Mouse (Mus musculus): ENCODE data around the gene Olfm4. TPM values are rescaled to one million over a fixed set of nuclear protein-coding genes. Genes with fewer than 3 reads are reported as not detected.

Gene Olfm4
- polyA plus RNA-seq, 1 experiment from 2014 or later: 94.5 TPM

DNA sequence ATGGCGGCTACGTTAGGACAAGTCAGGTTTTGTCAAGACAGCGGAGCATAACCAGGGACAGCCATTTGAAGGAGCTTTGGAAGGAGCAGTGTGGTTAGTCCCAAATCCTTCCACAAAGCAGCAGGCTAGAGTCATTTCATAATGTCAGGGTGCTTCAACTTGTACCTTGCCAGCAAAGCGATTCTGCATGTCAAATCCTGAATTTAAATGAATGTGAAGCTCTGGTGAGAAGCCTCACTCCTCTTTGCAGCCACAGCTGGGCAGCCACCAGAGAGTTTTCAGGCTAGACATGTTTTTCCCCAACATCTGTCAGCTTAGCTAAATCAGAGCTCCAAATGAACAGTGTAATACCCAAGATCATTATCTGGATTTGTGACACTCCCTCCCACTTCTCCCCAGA lies 22.7 kb upstream of the Olfm4 start:
- Histone ChIP-seq H3K27ac (replicated peaks) (no peak overlapping the region), H3K9me3 (ENCODE audit: control insufficient read depth, low read length) (no peaks in the 10 kb centered on the region), H3K36me3 (ENCODE audit: control insufficient read depth, insufficient read depth, low read length) (no peaks in the 10 kb centered on the region), H3K4me2 (replicated peaks; ENCODE audit: low read depth) (no peak overlapping the region), H3K9ac (ENCODE audit: low read length) (no peak overlapping the region), H3K4me1 (replicated peaks; ENCODE audit: control insufficient read depth, insufficient read depth) (no peaks in the 10 kb centered on the region), H3K4me3 (ENCODE audit: low read depth, low read length) (no peak overlapping the region), H3K27me3 (ENCODE audit: control insufficient read depth, insufficient read depth, low read length) (no peaks in the 10 kb centered on the region)
- no peak for DNase-seq (ENCODE audit: low spot score)
- TF ChIP-seq CTCF (IDR thresholded peaks at IDR 0.05; ENCODE audit: low read depth) (no peak), EP300 (optimal IDR thresholded peaks at IDR 0.05) (no peak)
- WGBS: 41% methylated on average over 4 of the region's 4 CpGs
- no peak for ATAC-seq (ENCODE audit: low FRiP score, low TSS enrichment)

- Histone ChIP-seq H3K4me3 (ENCODE audit: low read depth, low read length) (no peak overlapping the region), H3K9me3 (ENCODE audit: control insufficient read depth, low read length) (no peaks in the 10 kb centered on the region), H3K9ac (ENCODE audit: low read length) (no peak overlapping the region), H3K36me3 (ENCODE audit: control insufficient read depth, insufficient read depth, low read length) (no peaks in the 10 kb centered on the region), H3K27me3 (ENCODE audit: control insufficient read depth, insufficient read depth, low read length) (no peaks in the 10 kb centered on the region), H3K4me2 (replicated peaks; ENCODE audit: low read depth) (no peak overlapping the region), H3K4me1 (replicated peaks; ENCODE audit: control insufficient read depth, insufficient read depth) (no peaks in the 10 kb centered on the region), H3K27ac (replicated peaks) (no peak overlapping the region)
- no peak for DNase-seq (ENCODE audit: low spot score)
- no peak for ATAC-seq (ENCODE audit: low FRiP score, low TSS enrichment)
- WGBS: 61% methylated on average over 2 of the region's 2 CpGs
- no peak for TF ChIP-seq CTCF (IDR thresholded peaks at IDR 0.05; ENCODE audit: low read depth)
- no peak for TF ChIP-seq EP300 (optimal IDR thresholded peaks at IDR 0.05)
Measured at GRCm38 (mm10) chr14:79961602-79962001, 22.3 kb upstream of the Olfm4 start.

DNA sequence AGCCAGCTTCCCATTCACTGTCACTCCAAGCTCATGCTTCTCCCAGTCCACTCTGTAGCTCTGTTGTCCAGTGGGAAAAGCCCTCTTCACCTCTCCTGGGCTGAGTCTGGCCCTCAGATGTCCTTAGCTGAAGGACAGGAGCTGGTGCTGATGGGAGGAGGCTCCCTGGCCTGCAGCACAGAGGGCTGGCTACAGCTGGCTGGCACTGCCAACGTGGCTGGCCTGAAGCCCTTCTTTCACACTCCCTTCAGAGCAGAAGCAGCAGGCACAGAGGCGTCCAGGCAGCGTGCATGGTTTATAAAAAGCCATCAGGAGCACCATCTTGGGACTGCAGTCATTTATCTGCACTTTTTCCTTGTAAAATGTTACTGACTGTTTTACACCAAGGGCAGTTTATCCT lies 13.7 kb upstream of the Olfm4 start:
- no peaks in the 10 kb centered on the region for H3K36me3 ChIP-seq (ENCODE audit: control insufficient read depth, insufficient read depth, low read length)
- no peaks in the 10 kb centered on the region for H3K9me3 ChIP-seq (ENCODE audit: control insufficient read depth, low read length)
- no peak for ATAC-seq (ENCODE audit: low FRiP score, low TSS enrichment)
- WGBS: 65% methylated on average over 3 of the region's 3 CpGs
- no peak overlapping the region for H3K4me2 ChIP-seq (replicated peaks; ENCODE audit: low read depth)
- no peak overlapping the region for H3K4me3 ChIP-seq (ENCODE audit: low read depth, low read length)
- no peak overlapping the region for H3K9ac ChIP-seq (ENCODE audit: low read length)
- H3K27ac ChIP-seq (replicated peaks): no peak overlapping the region
- no peak for DNase-seq (ENCODE audit: low spot score)
- H3K27me3 ChIP-seq (ENCODE audit: control insufficient read depth, insufficient read depth, low read length): no peaks in the 10 kb centered on the region
- H3K4me1 ChIP-seq (replicated peaks; ENCODE audit: control insufficient read depth, insufficient read depth): no peaks in the 10 kb centered on the region
- TF ChIP-seq CTCF (IDR thresholded peaks at IDR 0.05; ENCODE audit: low read depth) (no peak), EP300 (optimal IDR thresholded peaks at IDR 0.05) (no peak)

DNA sequence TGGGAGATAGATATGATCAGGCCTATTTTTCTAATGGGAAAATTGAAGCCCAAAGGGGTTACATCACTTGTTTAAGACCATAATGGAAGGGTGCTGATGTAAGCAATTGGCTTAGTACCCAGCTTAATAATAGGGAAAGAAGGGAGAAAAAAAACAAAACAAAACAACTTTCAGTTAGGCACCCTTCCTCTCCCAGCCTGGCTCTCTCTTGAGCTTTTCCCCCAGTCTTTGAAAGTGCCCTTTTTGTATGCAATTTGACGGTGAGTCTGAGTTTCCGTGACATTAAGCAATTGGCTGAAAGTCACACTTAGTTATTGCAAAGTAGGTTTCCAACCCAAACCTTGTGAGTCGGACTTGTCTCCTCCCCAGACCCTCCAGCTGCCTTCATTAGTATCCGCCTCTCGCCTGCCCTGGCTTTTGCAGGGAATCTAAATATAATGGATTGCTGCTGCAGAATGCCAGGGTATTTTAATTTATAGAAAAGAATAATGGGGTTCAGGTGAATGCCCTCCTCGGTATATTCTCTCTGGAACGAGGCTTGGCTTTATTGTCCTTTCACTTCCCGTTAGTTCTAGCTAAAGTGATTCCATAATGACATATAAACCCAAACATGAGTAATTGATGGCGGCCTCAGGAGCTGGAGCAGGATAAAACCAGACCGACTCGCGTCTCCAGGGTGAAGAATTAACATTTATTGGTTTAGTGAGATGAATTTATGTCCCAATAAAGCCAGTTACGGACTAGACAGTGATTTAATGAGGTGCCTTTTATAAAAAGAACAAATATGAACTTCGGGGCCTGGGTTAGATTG lies 12.7 kb upstream of the Olfm4 start:
- DNase-seq (ENCODE audit: low spot score) (no peak), ATAC-seq (ENCODE audit: low FRiP score, low TSS enrichment) (no peak)
- Histone ChIP-seq H3K36me3 (ENCODE audit: control insufficient read depth, insufficient read depth, low read length) (no peaks in the 10 kb centered on the region), H3K4me2 (replicated peaks; ENCODE audit: low read depth) (no peak overlapping the region), H3K27me3 (ENCODE audit: control insufficient read depth, insufficient read depth, low read length) (no peaks in the 10 kb centered on the region), H3K27ac (replicated peaks) (no peak overlapping the region), H3K9me3 (ENCODE audit: control insufficient read depth, low read length) (no peaks in the 10 kb centered on the region), H3K4me1 (replicated peaks; ENCODE audit: control insufficient read depth, insufficient read depth) (no peaks in the 10 kb centered on the region), H3K4me3 (ENCODE audit: low read depth, low read length) (no peak overlapping the region), H3K9ac (ENCODE audit: low read length) (no peak overlapping the region)
- TF ChIP-seq EP300 (optimal IDR thresholded peaks at IDR 0.05) (no peak), CTCF (IDR thresholded peaks at IDR 0.05; ENCODE audit: low read depth) (no peak)
- WGBS: 35% methylated on average over 14 of the region's 14 CpGs

- no peaks in the 10 kb centered on the region for H3K27me3 ChIP-seq (ENCODE audit: control insufficient read depth, insufficient read depth, low read length)
- H3K36me3 ChIP-seq (ENCODE audit: control insufficient read depth, insufficient read depth, low read length): no peaks in the 10 kb centered on the region
- WGBS: 81% methylated on average over 4 of the region's 4 CpGs
- TF ChIP-seq CTCF (IDR thresholded peaks at IDR 0.05; ENCODE audit: low read depth) (no peak), EP300 (optimal IDR thresholded peaks at IDR 0.05) (no peak)
- H3K9ac ChIP-seq (ENCODE audit: low read length): no peak overlapping the region
- H3K4me2 ChIP-seq (replicated peaks; ENCODE audit: low read depth): no peak overlapping the region
- no peaks in the 10 kb centered on the region for H3K9me3 ChIP-seq (ENCODE audit: control insufficient read depth, low read length)
- no peak for DNase-seq (ENCODE audit: low spot score)
- no peak overlapping the region for H3K4me3 ChIP-seq (ENCODE audit: low read depth, low read length)
- H3K4me1 ChIP-seq (replicated peaks; ENCODE audit: control insufficient read depth, insufficient read depth): no peaks in the 10 kb centered on the region
- H3K27ac ChIP-seq (replicated peaks): no peak overlapping the region
- ATAC-seq (ENCODE audit: low FRiP score, low TSS enrichment): no peak
Measured at GRCm38 (mm10) chr14:79981437-79981836, 2.4 kb upstream of the Olfm4 start.

GRCm38 (mm10) chr14:79985137-79985670 lies 1.3 kb downstream of the Olfm4 start:
- Histone ChIP-seq H3K9ac (ENCODE audit: low read length) (no peak overlapping the region), H3K4me1 (replicated peaks; ENCODE audit: control insufficient read depth, insufficient read depth) (0 out of 2 replicates have a peak, but pooled peaks cover 3% of the 10 kb centered on the region), H3K36me3 (ENCODE audit: control insufficient read depth, insufficient read depth, low read length) (no peaks in the 10 kb centered on the region), H3K27ac (replicated peaks) (no peak overlapping the region), H3K4me2 (replicated peaks; ENCODE audit: low read depth) (no peak overlapping the region), H3K4me3 (ENCODE audit: low read depth, low read length) (no peak overlapping the region), H3K9me3 (ENCODE audit: control insufficient read depth, low read length) (no peaks in the 10 kb centered on the region), H3K27me3 (ENCODE audit: control insufficient read depth, insufficient read depth, low read length) (no peaks in the 10 kb centered on the region)
- TF ChIP-seq CTCF (IDR thresholded peaks at IDR 0.05; ENCODE audit: low read depth) (no peak), EP300 (optimal IDR thresholded peaks at IDR 0.05) (no peak)
- DNase-seq (ENCODE audit: low spot score) (no peak), ATAC-seq (ENCODE audit: low FRiP score, low TSS enrichment) (no peak)
- 58% methylated on average over 7 of the region's 7 CpGs for WGBS
